Mouse (Mus musculus): ENCODE results near the gene Cd81.

GRCm38 (mm10) chr7:143040561-143040960, 12.0 kb upstream of the Cd81 start:
- TF ChIP-seq CTCF (IDR thresholded peaks at IDR 0.05; ENCODE audit: low read depth, low read length) = no peak
- TF ChIP-seq POLR2A (IDR thresholded peaks at IDR 0.05; ENCODE audit: borderline replicate concordance, low read depth, low read length) = no peak
